ENCODE assay signal across 7 mouse cellular contexts in genomic region chr11:110380310-110380668, GRCm38 (mm10). TPM values are rescaled to one million over a fixed set of nuclear protein-coding genes. Genes with fewer than 3 reads are reported as not detected.
DNase-seq lines count a peak whose midpoint lies in the region; ATAC-seq lines count a peak whose summit lies in the region.

No protein-coding gene starts in this region.

- H3K4me2 ChIP-seq in lung, embryonic 15.5 days = peak overlapping the region; percentile 76
- peak overlapping the region; percentile 65 for H3K4me2 ChIP-seq in forebrain, embryonic 13.5 days
- peak overlapping the region; percentile 77 for H3K4me2 ChIP-seq in limb, embryonic 11.5 days (ENCODE audit: low read depth, severe bottlenecking)
- H3K4me2 ChIP-seq in neural tube, embryonic 15.5 days = peak overlapping the region; percentile 75

- WGBS in lung, embryonic 15.5 days = 15% methylated on average over 15 of the region's 15 CpGs
- WGBS in forebrain, embryonic 13.5 days = 35% methylated on average over 15 of the region's 15 CpGs
- WGBS in limb, embryonic 11.5 days = 26% methylated on average over 15 of the region's 15 CpGs
- 35% methylated on average over 15 of the region's 15 CpGs for WGBS in neural tube, embryonic 15.5 days

- ATAC-seq in lung, embryonic 15.5 days (ENCODE audit: borderline replicate concordance, extremely low read depth, low FRiP score, low TSS enrichment) = peak; percentile 52; the same call in 1 of the 2 replicates
- ATAC-seq in forebrain, embryonic 13.5 days = peak; percentile 41; the same call in 1 of the 2 replicates
- no peak for ATAC-seq in limb, embryonic 11.5 days (ENCODE audit: insufficient number of reproducible peaks, low FRiP score, low TSS enrichment, low read depth)
- no peak for ATAC-seq in neural tube, embryonic 15.5 days (ENCODE audit: low FRiP score)

- peaks cover 9% of the 10 kb centered on the region; the same call in 1 of the 2 replicates for H3K4me1 ChIP-seq in lung, embryonic 15.5 days
- peaks cover 9% of the 10 kb centered on the region for H3K4me1 ChIP-seq in forebrain, embryonic 13.5 days
- peaks cover 7% of the 10 kb centered on the region for H3K4me1 ChIP-seq in limb, embryonic 11.5 days (ENCODE audit: control insufficient read depth, insufficient read depth, low read length)
- H3K4me1 ChIP-seq in neural tube, embryonic 15.5 days = peaks cover 12% of the 10 kb centered on the region

- no peak overlapping the region for H3K27ac ChIP-seq in lung, embryonic 15.5 days
- H3K27ac ChIP-seq in forebrain, embryonic 13.5 days = no peak overlapping the region
- no peak overlapping the region; the same call in 1 of the 2 replicates for H3K27ac ChIP-seq in limb, embryonic 11.5 days (replicated peaks; ENCODE audit: low read depth, low read length)
- no peak overlapping the region for H3K27ac ChIP-seq in neural tube, embryonic 15.5 days (replicated peaks)

- H3K27me3 ChIP-seq in lung, embryonic 15.5 days = no peaks in the 10 kb centered on the region
- H3K27me3 ChIP-seq in forebrain, embryonic 13.5 days = no peaks in the 10 kb centered on the region; the same call in 1 of the 2 replicates
- no peaks in the 10 kb centered on the region for H3K27me3 ChIP-seq in limb, embryonic 11.5 days (ENCODE audit: control insufficient read depth, insufficient read depth, low read length)
- H3K27me3 ChIP-seq in neural tube, embryonic 15.5 days (replicated peaks) = no peaks in the 10 kb centered on the region

- peak overlapping the region; percentile 32 for H3K4me3 ChIP-seq in lung, embryonic 15.5 days
- H3K4me3 ChIP-seq in forebrain, embryonic 13.5 days = peak overlapping the region; percentile 30
- peak overlapping the region; percentile 27 for H3K4me3 ChIP-seq in limb, embryonic 11.5 days (ENCODE audit: low read depth, low read length)
- H3K4me3 ChIP-seq in neural tube, embryonic 15.5 days (replicated peaks) = peak overlapping the region; percentile 34

- no peak for DNase-seq in lung, postnatal 10 days
- DNase-seq in limb, embryonic 11.5 days (ENCODE audit: low spot score) = no peak
- no peak for DNase-seq in cerebellum, adult 11-12 months
- no peak for DNase-seq in spleen, postnatal 10 days (ENCODE audit: low spot score in 2 of 2)

- no peaks in the 10 kb centered on the region for H3K9me3 ChIP-seq in lung, embryonic 15.5 days
- H3K9me3 ChIP-seq in forebrain, embryonic 13.5 days (replicated peaks) = no peaks in the 10 kb centered on the region
- no peaks in the 10 kb centered on the region for H3K9me3 ChIP-seq in limb, embryonic 11.5 days (ENCODE audit: control insufficient read depth, low read length)
- H3K9me3 ChIP-seq in neural tube, embryonic 15.5 days (replicated peaks) = no peaks in the 10 kb centered on the region

- no peak overlapping the region for H3K9ac ChIP-seq in lung, embryonic 15.5 days
- H3K9ac ChIP-seq in forebrain, embryonic 13.5 days = no peak overlapping the region
- H3K9ac ChIP-seq in limb, embryonic 11.5 days (ENCODE audit: low read length) = peak overlapping the region; percentile 62; the same call in 1 of the 2 replicates
- H3K9ac ChIP-seq in neural tube, embryonic 15.5 days (replicated peaks) = 0 out of 2 replicates have a peak overlapping the region, but pooled peaks have one; percentile 14

- no peaks in the 10 kb centered on the region for H3K36me3 ChIP-seq in lung, embryonic 15.5 days
- H3K36me3 ChIP-seq in forebrain, embryonic 13.5 days (ENCODE audit: poor library complexity, severe bottlenecking) = no peaks in the 10 kb centered on the region
- H3K36me3 ChIP-seq in limb, embryonic 11.5 days (ENCODE audit: control insufficient read depth, insufficient read depth, low read length) = no peaks in the 10 kb centered on the region
- no peaks in the 10 kb centered on the region for H3K36me3 ChIP-seq in neural tube, embryonic 15.5 days

RNA-seq across cellular contexts. Expression of gene Map2k6, which starts 18.6 kb away (rescaled TPM):
- 20.6 and 21.2 TPM in 2 replicates for polyA plus RNA-seq in lung, embryonic 15.5 days (2015; fragmentation: Nextera tagmentation; extraction: Ambion mirVana)
- polyA plus RNA-seq in forebrain, embryonic 13.5 days (2015; fragmentation: Nextera tagmentation; extraction: Ambion mirVana) = 39.9 and 44.7 TPM in 2 replicates
- 58.7 and 62.4 TPM in 2 replicates for polyA plus RNA-seq in limb, embryonic 11.5 days (2014; fragmentation: Nextera tagmentation; extraction: Ambion mirVana)
- 19.7 and 20.7 TPM in 2 replicates for polyA plus RNA-seq in neural tube, embryonic 15.5 days (2015; fragmentation: Nextera tagmentation; extraction: Ambion mirVana)

RNA-seq across cellular contexts. Expression of gene Abca5, which starts 42.8 kb away (rescaled TPM):
- 4.2 TPM in 2 replicates for polyA plus RNA-seq in lung, embryonic 15.5 days (2015; fragmentation: Nextera tagmentation; extraction: Ambion mirVana)
- 4.8 and 5.7 TPM in 2 replicates for polyA plus RNA-seq in forebrain, embryonic 13.5 days (2015; fragmentation: Nextera tagmentation; extraction: Ambion mirVana)
- polyA plus RNA-seq in limb, embryonic 11.5 days (2014; fragmentation: Nextera tagmentation; extraction: Ambion mirVana) = 3.2 and 4.9 TPM in 2 replicates
- polyA plus RNA-seq in neural tube, embryonic 15.5 days (2015; fragmentation: Nextera tagmentation; extraction: Ambion mirVana) = 10.6 and 11.0 TPM in 2 replicates

Comparison
In these comparisons a context has a peak if more than half of its experiments do, and no peak if none do; other contexts are left out.
1. ATAC-seq: peak in lung, embryonic 15.5 days (single experiment) and forebrain, embryonic 13.5 days (single experiment); none in limb, embryonic 11.5 days (single experiment) and neural tube, embryonic 15.5 days (single experiment).
2. H3K9ac ChIP-seq: peak in limb, embryonic 11.5 days (single experiment) and neural tube, embryonic 15.5 days (single experiment); none in lung, embryonic 15.5 days (single experiment) and forebrain, embryonic 13.5 days (single experiment).
3. Peak in every context shown above with its lines, with median percentiles within 50 percentile points of each other: H3K4me2 ChIP-seq and H3K4me3 ChIP-seq.